ENCODE assay signal across 32 mouse cellular contexts in genomic region chr6:35542656-35543400, GRCm38 (mm10). TPM values are rescaled to one million over a fixed set of nuclear protein-coding genes. Genes with fewer than 3 reads are reported as not detected.
DNase-seq lines count a peak whose midpoint lies in the region; ATAC-seq and TF ChIP-seq lines count a peak whose summit lies in the region.
"Had no signal": no experiment of that assay in that cellular context is flagged by ENCODE, and none has a peak within 500 bp of the region (broad histone marks: within the 10 kb centered on the region; RNA-seq: fewer than 3 reads in every experiment).

No protein-coding gene starts in this region.

- no peak overlapping the region for H3K4me3 ChIP-seq in lung, postnatal 0 days (ENCODE audit: low read depth, low read length)
- no peak overlapping the region for H3K4me3 ChIP-seq in embryonic fibroblast, embryonic 13.5 days (ENCODE audit: insufficient read depth, low read length)
- H3K4me3 ChIP-seq in myocyte: no peak overlapping the region
- H3K4me3 ChIP-seq in forebrain, embryonic 12.5 days (replicated peaks): no peak overlapping the region
- no peak overlapping the region for H3K4me3 ChIP-seq in cerebellum, adult 2 months (replicated peaks; ENCODE audit: insufficient read depth, low read depth, low read length)
- H3K4me3 ChIP-seq: embryonic facial prominence, embryonic 10.5 days; embryonic facial prominence, embryonic 13.5 days; forebrain, embryonic 10.5 days; gastrocnemius, adult 2 months; heart, embryonic 12.5 days; heart, embryonic 15.5 days; hindbrain, embryonic 10.5 days; hindbrain, embryonic 13.5 days; intestine, embryonic 15.5 days had no signal

- no peaks in the 10 kb centered on the region for H3K9me3 ChIP-seq in lung, postnatal 0 days (ENCODE audit: low read length)
- H3K9me3 ChIP-seq in forebrain, embryonic 12.5 days: no peaks in the 10 kb centered on the region
- H3K9me3 ChIP-seq: forebrain, embryonic 10.5 days; heart, embryonic 15.5 days; intestine, embryonic 15.5 days had no signal

- no peaks in the 10 kb centered on the region for H3K36me3 ChIP-seq in lung, postnatal 0 days (ENCODE audit: insufficient read depth, low read length)
- no peaks in the 10 kb centered on the region for H3K36me3 ChIP-seq in myocyte (ENCODE audit: control insufficient read depth, insufficient read depth)
- H3K36me3 ChIP-seq in forebrain, embryonic 12.5 days (replicated peaks): no peaks in the 10 kb centered on the region
- H3K36me3 ChIP-seq: embryonic facial prominence, embryonic 10.5 days; embryonic facial prominence, embryonic 13.5 days; forebrain, embryonic 10.5 days; heart, embryonic 12.5 days; heart, embryonic 15.5 days; hindbrain, embryonic 10.5 days; hindbrain, embryonic 13.5 days; intestine, embryonic 15.5 days had no signal

- no peak for TF ChIP-seq CTCF in lung, postnatal 0 days (IDR thresholded peaks at IDR 0.05)
- no peak for TF ChIP-seq CTCF in Patski (IDR thresholded peaks at IDR 0.05)
- TF ChIP-seq CTCF in embryonic fibroblast, embryonic 13.5 days (IDR thresholded peaks at IDR 0.05; ENCODE audit: borderline replicate concordance, insufficient read depth, low read length): no peak
- no peak for TF ChIP-seq CTCF in cerebellum, adult 2 months (IDR thresholded peaks at IDR 0.05; ENCODE audit: borderline replicate concordance, insufficient read depth, low read depth, low read length)

- no peaks in the 10 kb centered on the region for H3K4me1 ChIP-seq in lung, postnatal 0 days (ENCODE audit: insufficient read depth, low read depth, low read length)
- H3K4me1 ChIP-seq in embryonic fibroblast, embryonic 13.5 days (ENCODE audit: control insufficient read depth, insufficient read depth, low read length): peaks cover 10% of the 10 kb centered on the region
- H3K4me1 ChIP-seq in forebrain, embryonic 12.5 days: peaks cover 10% of the 10 kb centered on the region
- no peaks in the 10 kb centered on the region for H3K4me1 ChIP-seq in cerebellum, adult 2 months (ENCODE audit: control insufficient read depth, insufficient read depth, low read length)
- H3K4me1 ChIP-seq: intestine, embryonic 15.5 days had no signal

- no peak for TF ChIP-seq EP300 in lung, postnatal 0 days (IDR thresholded peaks at IDR 0.05)

- peak; percentile 6 for DNase-seq in lung, postnatal 36 days
- DNase-seq in lung, postnatal 0 days (ENCODE audit: low spot score): no peak
- DNase-seq in Patski (ENCODE audit: low read depth, low spot score): no peak
- DNase-seq in cerebellum, adult 2 months: no peak
- DNase-seq in kidney, adult 8-10 months: no peak
- DNase-seq: adrenal gland, postnatal 10 days; adrenal gland, postnatal 36 days; cerebellum, adult 11 months; cerebellum, adult 8-10 months; cerebellum, postnatal 10 days; cerebellum, postnatal 36 days; embryo, embryonic 11 days; forebrain, postnatal 0 days; gastrocnemius, adult 2 months; gastrocnemius, postnatal 14 days; heart, adult 18-20 months; heart, postnatal 10 days; heart, postnatal 36 days had no signal

- H3ac ChIP-seq in myocyte (ENCODE audit: control insufficient read depth, insufficient read length): no peak overlapping the region

- WGBS in lung, postnatal 0 days: 72% methylated on average over 8 of the region's 8 CpGs
- WGBS in forebrain, embryonic 12.5 days: 84% methylated on average over 8 of the region's 8 CpGs
- WGBS in cerebellum, adult 2 months: 82% methylated on average over 8 of the region's 8 CpGs

- H3K4me2 ChIP-seq in lung, postnatal 0 days (replicated peaks; ENCODE audit: low read depth, low read length): no peak overlapping the region
- H3K4me2 ChIP-seq in myocyte (ENCODE audit: low read depth): peak overlapping the region; percentile 53
- no peak overlapping the region for H3K4me2 ChIP-seq in forebrain, embryonic 12.5 days
- H3K4me2 ChIP-seq: embryonic facial prominence, embryonic 13.5 days; heart, embryonic 12.5 days; heart, embryonic 15.5 days; hindbrain, embryonic 13.5 days; intestine, embryonic 15.5 days had no signal

- CTCF ChIA-PET in Patski (lab: Charles Lee): interaction anchor here (1.1 to 1.2 kb wide), 2 partner anchors 164 kb away, joined by 3 read pairs; no protein-coding TSS in a partner anchor

- no peak for TF ChIP-seq POLR2A in embryonic fibroblast, embryonic 13.5 days (IDR thresholded peaks at IDR 0.05; ENCODE audit: low read depth, low read length)
- no peak for TF ChIP-seq POLR2A in myocyte (IDR thresholded peaks at IDR 0.05; ENCODE audit: insufficient read length, low read depth)
- no peak for TF ChIP-seq POLR2A in cerebellum, adult 2 months (IDR thresholded peaks at IDR 0.05; ENCODE audit: borderline replicate concordance, insufficient read depth, low read length)

- H3K27me3 ChIP-seq in lung, postnatal 0 days (replicated peaks; ENCODE audit: insufficient read depth, low read length): no peaks in the 10 kb centered on the region
- H3K27me3 ChIP-seq in Patski (no peaks in the 10 kb centered on the region), myocyte (ENCODE audit: control insufficient read depth, insufficient read depth, insufficient read length) (no peaks in the 10 kb centered on the region)
- H3K27me3 ChIP-seq in forebrain, embryonic 12.5 days: no peaks in the 10 kb centered on the region
- no peaks in the 10 kb centered on the region for H3K27me3 ChIP-seq in cerebellum, adult 2 months (ENCODE audit: control insufficient read depth, insufficient read depth, low read length)
- H3K27me3 ChIP-seq: embryonic facial prominence, embryonic 13.5 days; heart, embryonic 12.5 days; heart, embryonic 15.5 days; hindbrain, embryonic 13.5 days; intestine, embryonic 15.5 days had no signal

- no peak overlapping the region for H3K27ac ChIP-seq in lung, postnatal 0 days (ENCODE audit: low read length)
- peak overlapping the region; percentile 97 for H3K27ac ChIP-seq in embryonic fibroblast, embryonic 13.5 days (ENCODE audit: insufficient read depth, low read length)
- no peak overlapping the region for H3K27ac ChIP-seq in forebrain, embryonic 12.5 days
- H3K27ac ChIP-seq in cerebellum, adult 2 months (ENCODE audit: insufficient read depth, low read length): no peak overlapping the region
- H3K27ac ChIP-seq: embryonic facial prominence, embryonic 10.5 days; embryonic facial prominence, embryonic 13.5 days; forebrain, embryonic 10.5 days; gastrocnemius, adult 2 months; heart, embryonic 15.5 days; hindbrain, embryonic 10.5 days; hindbrain, embryonic 13.5 days; intestine, embryonic 15.5 days had no signal

- in situ Hi-C loops in Patski (cut with MboI; ENCODE audit: low pct_unique_long_range_greater_than_20kb): loop anchor here (25.0 kb wide), 1 partner anchor 1894 kb away; the partner anchor contains the start of gene Creb3l2

- H3K79me2 ChIP-seq in myocyte (ENCODE audit: control insufficient read depth, insufficient read depth): peaks cover 16% of the 10 kb centered on the region

- POLR2A ChIA-PET in Patski (lab: Charles Lee): no interaction called here

- H3K9ac ChIP-seq in lung, postnatal 0 days (replicated peaks; ENCODE audit: low read depth): no peak overlapping the region
- no peak overlapping the region for H3K9ac ChIP-seq in forebrain, embryonic 12.5 days
- H3K9ac ChIP-seq: embryonic facial prominence, embryonic 13.5 days; forebrain, postnatal 0 days; heart, embryonic 12.5 days; heart, embryonic 15.5 days; hindbrain, embryonic 13.5 days; intestine, embryonic 15.5 days had no signal

- ATAC-seq in lung, postnatal 0 days: no peak
- peak; percentile 22 for ATAC-seq in Patski
- no peak for ATAC-seq in forebrain, embryonic 12.5 days (ENCODE audit: low FRiP score)
- ATAC-seq: CD4-positive, CD25-positive, alpha-beta regulatory T cell, adult 4 months; forebrain, embryonic 14.5 days; forebrain, postnatal 0 days; hindbrain, embryonic 16.5 days; intestine, embryonic 15.5 days had no signal

TF ChIP-seq in myocyte, 11 proteins besides CTCF, POLR2A, EP300 and RAD21:
- TF ChIP-seq MYOG (IDR thresholded peaks at IDR 0.05; ENCODE audit: control insufficient read depth in 1 of 3, insufficient read depth in 1 of 3, insufficient read length in 2 of 3, low read depth in 2 of 3) (no peak), MAX (IDR thresholded peaks at IDR 0.05; ENCODE audit: low read depth) (no peak), REST (IDR thresholded peaks at IDR 0.05; ENCODE audit: insufficient read depth, insufficient read length) (no peak), USF1 (IDR thresholded peaks at IDR 0.05; ENCODE audit: low read depth) (no peak), POLR2AphosphoS2 (IDR thresholded peaks at IDR 0.05; ENCODE audit: insufficient read length, low read depth) (no peak)

RNA-seq across cellular contexts. Expression of gene Mtpn, which starts 3.1 kb away (rescaled TPM):
- polyA plus RNA-seq in lung, postnatal 0 days (2015; fragmentation: Nextera tagmentation; extraction: Ambion mirVana): 79.8 and 97.3 TPM in 2 replicates
- polyA plus RNA-seq in Patski (2021) (174 TPM), myocyte (2012; fragmentation: generic; extraction: Trizol) (38.8 TPM)
- 316 and 393 TPM in 2 replicates for polyA plus RNA-seq in embryonic fibroblast, embryonic 13.5 days (2011; ENCODE audit: insufficient read length, low read depth, missing spikeins)
- polyA plus RNA-seq in forebrain, embryonic 12.5 days (2016; fragmentation: Nextera tagmentation; extraction: Ambion mirVana): 172 and 179 TPM in 2 replicates
- polyA plus RNA-seq in cerebellum, adult 2 months (2012; rRNA removed): 73.4 and 79.1 TPM in 2 replicates
